Mouse (Mus musculus) mature B cell (primary cell): ENCODE measurements around the gene Fli1.

Experiments
- in situ Hi-C: fragments of 300-500 bp; cut with MboI; formaldehyde crosslinking; loops from 2 replicates; pipeline ENCODE4 v1.14.3; 2019

The Fli1 gene

GRCm38 (mm10) chr9:32468313-32468712 is 74.3 kb downstream of the Fli1 start:
- in situ Hi-C loops = no loop called here

- in situ Hi-C loops = no loop called here
Observed at GRCm38 (mm10) chr9:32467443-32467842, 75.2 kb downstream of the Fli1 start.

- in situ Hi-C loops = no loop called here
Observed at GRCm38 (mm10) chr9:32466861-32467260, 75.8 kb downstream of the Fli1 start.

- in situ Hi-C loops = no loop called here
Observed at GRCm38 (mm10) chr9:32456707-32457106, 86.0 kb downstream of the Fli1 start.

GRCm38 (mm10) chr9:32450161-32450560 is 92.5 kb downstream of the Fli1 start:
- in situ Hi-C loops = no loop called here

- in situ Hi-C loops = no loop called here
Observed at GRCm38 (mm10) chr9:32448766-32449165, 93.9 kb downstream of the Fli1 start.

- in situ Hi-C loops = no loop called here
Observed at GRCm38 (mm10) chr9:32445789-32446188, 96.9 kb downstream of the Fli1 start.

- in situ Hi-C loops = no loop called here
Observed at GRCm38 (mm10) chr9:32444453-32445201, 98.0 kb downstream of the Fli1 start.

GRCm38 (mm10) chr9:32443817-32444216 is 98.8 kb downstream of the Fli1 start:
- in situ Hi-C loops = no loop called here

GRCm38 (mm10) chr9:32443115-32443514 is 99.5 kb downstream of the Fli1 start:
- in situ Hi-C loops = no loop called here

GRCm38 (mm10) chr9:32434241-32435213 is 108.1 kb downstream of the Fli1 start:
- in situ Hi-C loops = no loop called here

GRCm38 (mm10) chr9:32431061-32431460 is 111.6 kb downstream of the Fli1 start:
- in situ Hi-C loops = no loop called here

- in situ Hi-C loops = no loop called here
Observed at GRCm38 (mm10) chr9:32425321-32425720, 117.3 kb downstream of the Fli1 start.

- in situ Hi-C loops = no loop called here
Observed at GRCm38 (mm10) chr9:32420711-32421110, 122.0 kb downstream of the Fli1 start.

- in situ Hi-C loops = no loop called here
Observed at GRCm38 (mm10) chr9:32417466-32418116, 125.1 kb downstream of the Fli1 start.

GRCm38 (mm10) chr9:32415952-32416351 is 126.7 kb downstream of the Fli1 start:
- in situ Hi-C loops = no loop called here

GRCm38 (mm10) chr9:32414956-32415355 is 127.7 kb downstream of the Fli1 start:
- in situ Hi-C loops = no loop called here

GRCm38 (mm10) chr9:32412836-32413580 is 129.7 kb downstream of the Fli1 start:
- in situ Hi-C loops = no loop called here

GRCm38 (mm10) chr9:32411507-32411906 is 131.2 kb downstream of the Fli1 start:
- in situ Hi-C loops = no loop called here

GRCm38 (mm10) chr9:32410671-32411070 is 132.0 kb downstream of the Fli1 start:
- in situ Hi-C loops = no loop called here
